Mouse (Mus musculus) R1 (cell line): ENCODE results near the gene Notch2.

Source experiments
- DNase-seq: peaks from one replicate; pipeline ENCODE4 v3.0.0-alpha.2; 2018; ENCODE audit warnings: low read depth, low spot score

The Notch2 gene

GRCm38 (mm10) chr3:98013401-98014281, at the start of gene Notch2:
Gene Notch2, plus strand, starts transcription at chr3:98013527.
- DNase-seq: peak; percentile 94

DNA sequence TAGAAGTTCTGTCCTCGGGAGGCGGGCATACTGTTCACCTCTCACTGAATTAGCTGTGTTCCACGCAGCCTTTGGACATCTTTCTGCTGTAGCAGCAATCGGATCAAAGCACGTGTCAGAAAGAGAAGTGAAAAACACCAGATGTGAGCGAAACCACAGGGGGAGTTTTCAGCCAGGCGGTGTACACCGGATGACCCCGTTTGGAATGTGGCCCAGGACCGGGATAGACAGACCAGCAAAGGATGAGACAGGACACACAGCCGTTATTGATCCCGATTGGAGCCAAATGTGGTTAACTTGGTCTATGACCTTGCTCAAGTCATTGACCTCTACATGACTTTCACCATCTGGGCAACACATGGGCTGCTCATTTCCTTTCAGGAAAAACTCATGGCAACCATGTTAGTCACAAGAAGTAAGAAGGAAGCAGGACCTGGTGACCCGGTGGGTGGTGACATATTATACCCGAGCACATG, 48.4 kb upstream of the Notch2 start:
- peak; percentile 13 for DNase-seq

DNA sequence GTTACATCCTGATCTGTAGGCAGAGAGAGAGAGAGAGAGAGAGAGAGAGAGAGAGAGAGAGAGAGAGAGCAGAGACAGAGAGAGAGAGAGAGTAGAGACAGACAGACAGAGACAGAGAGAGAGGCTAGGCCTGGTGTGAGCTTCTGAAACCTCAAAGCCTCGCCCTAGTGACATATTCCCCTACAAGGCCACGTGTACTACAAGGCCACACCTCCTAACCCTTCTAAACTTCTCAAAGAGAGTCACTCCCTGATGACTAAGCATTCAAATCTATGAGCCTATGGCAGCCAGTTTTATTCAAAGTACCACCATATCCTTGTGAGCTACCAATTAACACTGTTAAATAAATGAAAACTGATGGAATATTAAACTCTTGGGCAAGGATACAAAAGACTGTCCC, 45.7 kb upstream of the Notch2 start:
- DNase-seq: no peak

GRCm38 (mm10) chr3:97968191-97968590, 45.1 kb upstream of the Notch2 start:
- DNase-seq: no peak

DNA sequence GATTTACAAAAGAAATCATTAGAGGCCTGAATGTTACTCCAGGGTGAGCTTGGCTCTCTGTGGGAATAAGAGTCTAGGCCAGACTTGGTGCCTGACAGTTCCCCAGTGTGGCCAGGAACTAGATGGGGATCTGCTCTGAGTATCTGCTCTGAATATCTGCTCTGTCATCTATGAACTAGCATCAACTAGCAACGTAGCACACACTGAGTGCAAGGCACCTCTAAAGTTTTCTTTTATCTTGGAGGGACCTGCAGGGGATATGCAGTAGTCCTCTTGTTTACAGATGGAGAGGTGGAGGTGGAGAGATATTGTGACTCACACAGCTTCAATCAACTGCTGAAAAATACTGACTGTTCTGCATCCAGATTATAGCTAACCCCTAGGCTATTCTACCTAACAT, 44.3 kb upstream of the Notch2 start:
- no peak for DNase-seq

GRCm38 (mm10) chr3:97971117-97971516, 42.2 kb upstream of the Notch2 start:
- DNase-seq: no peak

- DNase-seq: no peak
Measured at GRCm38 (mm10) chr3:97972200-97972599, 41.1 kb upstream of the Notch2 start.

GRCm38 (mm10) chr3:97972707-97973106, 40.6 kb upstream of the Notch2 start:
- no peak for DNase-seq

GRCm38 (mm10) chr3:97973306-97973705, 40.0 kb upstream of the Notch2 start:
- DNase-seq: no peak

DNA sequence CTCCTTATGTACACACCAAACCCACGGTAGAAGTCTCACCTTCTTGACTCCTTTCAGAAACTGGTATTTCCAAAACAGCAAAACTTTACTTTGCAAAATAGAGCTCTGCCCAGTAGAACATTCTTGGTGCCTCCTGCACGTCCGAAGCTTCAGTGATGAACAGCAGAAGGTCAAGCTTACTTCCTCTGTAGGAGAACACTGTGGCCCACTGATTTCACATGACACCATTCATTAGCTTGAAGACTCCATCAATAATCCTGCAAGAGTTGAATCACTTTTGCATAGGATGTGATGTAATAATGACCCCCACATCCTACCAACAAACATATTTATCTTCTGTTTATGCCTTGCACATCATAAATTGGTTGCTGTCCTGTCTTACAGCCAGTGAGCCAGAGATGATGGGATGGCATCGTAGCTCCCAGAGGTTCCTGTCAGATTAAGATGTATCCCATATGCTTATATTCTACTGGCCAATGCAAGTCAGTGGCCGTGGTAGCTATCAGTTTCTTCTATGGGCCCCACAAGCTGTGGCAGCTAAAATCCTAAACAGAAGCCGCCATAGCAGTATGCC, 39.0 kb upstream of the Notch2 start:
- DNase-seq: no peak

- DNase-seq: no peak
Measured at GRCm38 (mm10) chr3:97976706-97977105, 36.6 kb upstream of the Notch2 start.

DNA sequence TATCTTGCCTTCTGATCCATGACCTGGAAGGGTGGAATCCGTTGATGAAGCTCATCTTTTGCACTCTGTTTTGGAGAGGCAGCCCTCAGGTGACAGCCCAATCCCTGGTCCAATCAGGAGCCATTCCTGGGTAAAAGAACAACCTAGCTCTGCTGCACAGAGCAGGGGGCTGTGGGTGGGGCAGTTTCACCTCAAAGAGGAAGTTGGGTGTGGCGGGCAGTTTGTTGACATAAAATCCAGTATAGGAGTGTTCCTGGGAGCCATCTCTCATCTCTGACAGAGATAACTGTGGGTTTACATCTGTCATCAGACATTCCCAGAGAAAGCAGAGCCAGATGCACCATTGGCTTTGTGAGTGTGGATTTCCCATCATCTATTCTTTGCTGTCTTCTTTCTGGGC, 34.6 kb upstream of the Notch2 start:
- no peak for DNase-seq

DNA sequence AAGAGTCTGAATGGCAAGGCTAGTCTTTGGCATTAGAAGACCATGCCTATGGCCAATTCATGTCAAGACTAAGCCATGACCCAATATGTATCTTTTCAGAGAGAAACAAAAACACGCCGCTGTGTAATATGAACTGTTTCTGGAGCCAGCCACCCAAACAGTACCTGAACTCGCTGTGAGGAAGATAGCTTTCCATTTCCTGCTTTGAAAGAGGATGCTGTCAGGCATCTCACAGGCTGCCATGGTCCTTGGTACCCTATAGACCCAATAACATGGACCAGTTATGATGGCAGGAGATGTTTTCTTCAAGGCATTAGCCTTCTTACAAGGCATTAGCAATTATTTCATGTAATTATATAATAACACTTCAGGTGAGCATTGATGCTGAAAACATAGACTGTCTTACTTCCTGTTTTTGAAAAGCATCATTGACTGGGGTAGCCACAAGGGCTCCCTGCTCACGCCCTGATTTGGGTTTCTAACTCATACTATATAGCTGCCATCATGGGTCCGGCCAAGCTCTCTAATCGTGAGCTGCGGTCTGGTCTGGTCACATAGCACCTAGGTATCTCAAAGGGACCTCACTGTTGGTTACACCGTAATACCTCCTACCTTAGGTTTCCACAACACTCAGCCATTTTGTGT, 32.5 kb upstream of the Notch2 start:
- DNase-seq: no peak

DNA sequence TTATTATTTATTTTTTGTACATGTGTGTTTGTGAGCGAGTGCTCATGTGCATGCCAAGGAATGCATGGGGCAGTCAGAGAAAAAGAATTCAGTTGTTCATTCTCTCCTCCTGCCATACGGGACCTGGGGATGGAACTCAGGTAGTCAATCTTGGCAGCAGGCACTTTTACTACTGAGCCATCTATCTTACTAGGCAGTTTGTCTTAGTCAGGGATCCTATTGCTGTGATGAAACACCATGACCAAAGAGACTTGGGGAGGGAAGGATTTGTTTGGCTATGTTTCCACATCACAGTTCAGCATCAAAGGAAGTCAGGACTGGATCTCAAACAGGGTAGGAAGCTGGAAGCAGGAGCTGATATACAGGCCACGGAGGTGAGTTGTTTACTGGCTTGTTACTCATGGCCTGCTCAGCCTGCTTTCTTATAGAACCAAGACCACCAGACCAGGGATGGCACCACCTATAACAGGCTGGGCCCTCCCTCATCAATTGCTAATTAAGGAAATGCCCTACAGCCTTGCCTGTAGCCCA, 31.9 kb upstream of the Notch2 start:
- no peak for DNase-seq

DNA sequence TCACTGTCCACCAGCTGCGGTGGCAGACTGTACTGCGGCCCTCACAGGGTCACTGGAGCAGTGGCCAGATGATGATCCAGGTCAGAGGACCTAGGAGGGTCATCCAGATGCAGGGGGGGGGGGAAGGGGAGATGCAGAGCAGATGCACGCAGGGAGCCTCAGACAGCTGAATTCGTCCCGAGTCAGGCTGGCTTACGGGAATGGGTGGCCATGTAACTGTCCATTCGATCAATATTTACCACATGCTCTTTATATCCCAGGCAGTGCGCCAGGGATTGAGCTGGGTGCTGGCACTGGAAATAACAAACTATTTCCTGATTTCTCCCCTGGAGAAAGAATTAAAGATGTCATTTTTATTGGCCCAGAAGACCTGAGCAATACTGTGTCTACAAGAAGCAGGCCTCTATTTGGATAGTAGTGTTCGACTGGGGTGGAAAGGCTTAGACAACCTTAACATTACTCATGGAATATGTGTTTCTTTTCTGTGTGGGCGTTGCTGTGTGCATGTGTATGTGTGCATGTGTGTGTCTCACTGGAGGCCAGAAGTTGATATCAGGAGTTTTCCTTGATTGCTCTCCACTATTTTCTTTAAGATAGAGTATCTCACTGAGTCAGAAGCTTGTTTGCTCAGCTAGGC, 28.3 kb upstream of the Notch2 start:
- no peak for DNase-seq

GRCm38 (mm10) chr3:97985691-97986090, 27.6 kb upstream of the Notch2 start:
- no peak for DNase-seq

GRCm38 (mm10) chr3:97987153-97987552, 26.2 kb upstream of the Notch2 start:
- no peak for DNase-seq

GRCm38 (mm10) chr3:97988756-97989155, 24.6 kb upstream of the Notch2 start:
- DNase-seq: no peak

GRCm38 (mm10) chr3:97990576-97990975, 22.8 kb upstream of the Notch2 start:
- DNase-seq: no peak

GRCm38 (mm10) chr3:97992289-97992688, 21.0 kb upstream of the Notch2 start:
- no peak for DNase-seq

- DNase-seq: no peak
Measured at GRCm38 (mm10) chr3:97993196-97993595, 20.1 kb upstream of the Notch2 start.
